In genomic region chr11:102208846-102209245, GRCm38 (mm10) we compare ENCODE assay signal across 10 mouse cellular contexts. TPM values are rescaled to one million over a fixed set of nuclear protein-coding genes. Genes with fewer than 3 reads are reported as not detected.
DNase-seq lines count a peak whose midpoint lies in the region; ATAC-seq lines count a peak whose summit lies in the region.
"Had no signal": no experiment of that assay in that cellular context is flagged by ENCODE, and none has a peak within 500 bp of the region (broad histone marks: within the 10 kb centered on the region; RNA-seq: fewer than 3 reads in every experiment).

No protein-coding gene starts in this region.

- H3K4me1 ChIP-seq in forebrain, embryonic 10.5 days, result peaks cover 64% of the 10 kb centered on the region
- peaks cover 46% of the 10 kb centered on the region for H3K4me1 ChIP-seq in forebrain, embryonic 12.5 days
- H3K4me1 ChIP-seq in kidney, embryonic 15.5 days, result peaks cover 61% of the 10 kb centered on the region
- H3K4me1 ChIP-seq in limb, embryonic 12.5 days (replicated peaks), result peaks cover 51% of the 10 kb centered on the region

- peaks cover 27% of the 10 kb centered on the region for H3K36me3 ChIP-seq in forebrain, embryonic 10.5 days (replicated peaks)
- peaks cover 37% of the 10 kb centered on the region for H3K36me3 ChIP-seq in forebrain, embryonic 12.5 days (replicated peaks)
- H3K36me3 ChIP-seq in kidney, embryonic 15.5 days, result peaks cover 35% of the 10 kb centered on the region
- peaks cover 34% of the 10 kb centered on the region for H3K36me3 ChIP-seq in limb, embryonic 12.5 days

- no peak overlapping the region for H3K4me3 ChIP-seq in forebrain, embryonic 10.5 days
- no peak overlapping the region for H3K4me3 ChIP-seq in forebrain, embryonic 12.5 days (replicated peaks)
- H3K4me3 ChIP-seq in kidney, embryonic 15.5 days (replicated peaks), result no peak overlapping the region
- H3K4me3 ChIP-seq in limb, embryonic 12.5 days (replicated peaks), result no peak overlapping the region

- H3K27me3 ChIP-seq in forebrain, embryonic 10.5 days (ENCODE audit: poor library complexity, severe bottlenecking), result peaks cover 3% of the 10 kb centered on the region; the same call in 1 of the 2 replicates
- no peaks in the 10 kb centered on the region; the same call in 1 of the 2 replicates for H3K27me3 ChIP-seq in forebrain, embryonic 12.5 days
- H3K27me3 ChIP-seq in kidney, embryonic 15.5 days, result 0 out of 2 replicates have a peak, but pooled peaks cover 3% of the 10 kb centered on the region
- H3K27me3 ChIP-seq in limb, embryonic 12.5 days, result no peaks in the 10 kb centered on the region

- no peak overlapping the region for H3K9ac ChIP-seq in forebrain, embryonic 12.5 days
- H3K9ac ChIP-seq in kidney, embryonic 15.5 days, result no peak overlapping the region
- H3K9ac ChIP-seq in limb, embryonic 12.5 days (replicated peaks), result no peak overlapping the region

- WGBS in forebrain, embryonic 10.5 days, result 47% methylated on average over 3 of the region's 4 CpGs
- 17% methylated on average over 1 of the region's 4 CpGs for whole genome bisulfite sequencing in forebrain, embryonic 12.5 days
- 49% methylated on average over 4 of the region's 4 CpGs for WGBS in kidney, embryonic 15.5 days
- WGBS in limb, embryonic 12.5 days, result 69% methylated on average over 3 of the region's 4 CpGs

- no peaks in the 10 kb centered on the region for H3K9me3 ChIP-seq in forebrain, embryonic 10.5 days
- no peaks in the 10 kb centered on the region for H3K9me3 ChIP-seq in forebrain, embryonic 12.5 days
- no peaks in the 10 kb centered on the region for H3K9me3 ChIP-seq in kidney, embryonic 15.5 days (replicated peaks)
- no peaks in the 10 kb centered on the region for H3K9me3 ChIP-seq in limb, embryonic 12.5 days

- no peak for DNase-seq in forebrain, embryonic 10.5 days (ENCODE audit: extremely low spot score, low spot score)
- no peak for DNase-seq in kidney, postnatal 14 days
- DNase-seq in NIH3T3 (ENCODE audit: low read depth) (peak; percentile 38), MN1 (ENCODE audit: low spot score) (no peak)
- no peak for DNase-seq in cerebellum, postnatal 25 days
- DNase-seq: heart, postnatal 4 days; right cerebral cortex, adult 18-20 months had no signal

- no peak overlapping the region for H3K4me2 ChIP-seq in forebrain, embryonic 12.5 days
- no peak overlapping the region for H3K4me2 ChIP-seq in kidney, embryonic 15.5 days
- no peak overlapping the region for H3K4me2 ChIP-seq in limb, embryonic 12.5 days

- H3K27ac ChIP-seq in forebrain, embryonic 10.5 days, result peak overlapping the region; percentile 68
- no peak overlapping the region for H3K27ac ChIP-seq in forebrain, embryonic 12.5 days
- H3K27ac ChIP-seq in kidney, embryonic 15.5 days, result peak overlapping the region; percentile 67; the same call in 1 of the 2 replicates
- H3K27ac ChIP-seq in limb, embryonic 12.5 days, result peak overlapping the region; percentile 62; the same call in 1 of the 2 replicates

- ATAC-seq in forebrain, embryonic 12.5 days (ENCODE audit: low FRiP score), result no peak
- ATAC-seq in kidney, embryonic 15.5 days (replicated peaks; ENCODE audit: low FRiP score), result no peak
- ATAC-seq in limb, embryonic 12.5 days (ENCODE audit: insufficient number of reproducible peaks, insufficient read depth, low FRiP score, low TSS enrichment, low read depth), result no peak

RNA-seq across cellular contexts. Expression of gene G6pc3, which starts 19.4 kb away (rescaled TPM):
- 38.0 and 39.5 TPM in 2 replicates for polyA plus RNA-seq in forebrain, embryonic 10.5 days (2016; fragmentation: Nextera tagmentation; extraction: Ambion mirVana)
- polyA plus RNA-seq in forebrain, embryonic 12.5 days (2016; fragmentation: Nextera tagmentation; extraction: Ambion mirVana), result 26.6 and 28.3 TPM in 2 replicates
- polyA plus RNA-seq in kidney, embryonic 15.5 days (2015; fragmentation: Nextera tagmentation; extraction: Ambion mirVana), result 39.7 and 43.4 TPM in 2 replicates
- polyA plus RNA-seq in limb, embryonic 12.5 days (2016; fragmentation: Nextera tagmentation; extraction: Ambion mirVana), result 36.6 and 36.8 TPM in 2 replicates

RNA-seq across cellular contexts. Expression of gene Hdac5, which starts 21.1 kb away (rescaled TPM):
- polyA plus RNA-seq in forebrain, embryonic 10.5 days (2016; fragmentation: Nextera tagmentation; extraction: Ambion mirVana), result 39.8 and 44.6 TPM in 2 replicates
- polyA plus RNA-seq in forebrain, embryonic 12.5 days (2016; fragmentation: Nextera tagmentation; extraction: Ambion mirVana), result 68.8 and 70.6 TPM in 2 replicates
- 47.4 and 48.4 TPM in 2 replicates for polyA plus RNA-seq in kidney, embryonic 15.5 days (2015; fragmentation: Nextera tagmentation; extraction: Ambion mirVana)
- 58.1 and 64.3 TPM in 2 replicates for polyA plus RNA-seq in limb, embryonic 12.5 days (2016; fragmentation: Nextera tagmentation; extraction: Ambion mirVana)

RNA-seq across cellular contexts. Expression of gene Lsm12, which starts 23.8 kb away (rescaled TPM):
- polyA plus RNA-seq in forebrain, embryonic 10.5 days (2016; fragmentation: Nextera tagmentation; extraction: Ambion mirVana), result 137 and 141 TPM in 2 replicates
- 136 and 139 TPM in 2 replicates for polyA plus RNA-seq in forebrain, embryonic 12.5 days (2016; fragmentation: Nextera tagmentation; extraction: Ambion mirVana)
- 122 and 135 TPM in 2 replicates for polyA plus RNA-seq in kidney, embryonic 15.5 days (2015; fragmentation: Nextera tagmentation; extraction: Ambion mirVana)
- polyA plus RNA-seq in limb, embryonic 12.5 days (2016; fragmentation: Nextera tagmentation; extraction: Ambion mirVana), result 103 TPM in 2 replicates

RNA-seq across cellular contexts. Expression of gene BC030867, which starts 39.8 kb away (rescaled TPM):
- polyA plus RNA-seq in forebrain, embryonic 10.5 days (2016; fragmentation: Nextera tagmentation; extraction: Ambion mirVana), result 27.3 TPM in 2 replicates
- 18.5 and 19.4 TPM in 2 replicates for polyA plus RNA-seq in forebrain, embryonic 12.5 days (2016; fragmentation: Nextera tagmentation; extraction: Ambion mirVana)
- 18.1 and 22.2 TPM in 2 replicates for polyA plus RNA-seq in kidney, embryonic 15.5 days (2015; fragmentation: Nextera tagmentation; extraction: Ambion mirVana)
- 21.7 and 23.5 TPM in 2 replicates for polyA plus RNA-seq in limb, embryonic 12.5 days (2016; fragmentation: Nextera tagmentation; extraction: Ambion mirVana)

RNA-seq across cellular contexts. Expression of gene Tmem101, which starts 52.6 kb away (rescaled TPM):
- polyA plus RNA-seq in forebrain, embryonic 10.5 days (2016; fragmentation: Nextera tagmentation; extraction: Ambion mirVana), result 37.3 and 39.8 TPM in 2 replicates
- polyA plus RNA-seq in forebrain, embryonic 12.5 days (2016; fragmentation: Nextera tagmentation; extraction: Ambion mirVana), result 35.7 and 36.3 TPM in 2 replicates
- 35.3 and 36.5 TPM in 2 replicates for polyA plus RNA-seq in kidney, embryonic 15.5 days (2015; fragmentation: Nextera tagmentation; extraction: Ambion mirVana)
- polyA plus RNA-seq in limb, embryonic 12.5 days (2016; fragmentation: Nextera tagmentation; extraction: Ambion mirVana), result 40.6 and 44.2 TPM in 2 replicates
